Mouse (Mus musculus) natural killer cell, adult 2 months (primary cell): ENCODE results near the gene Elavl3.
"Not testable (repeated sequence)": the region's sequence is repeated elsewhere in the genome, so short reads cannot be mapped to it uniquely, and the experiment has no call there.

Experiments used
- DNase-seq, 2 experiments: peaks; one replicate each; pipeline ENCODE4 v3.0.0; 2022; ENCODE audit warnings: low spot score in 2 of 2

Gene Elavl3

GRCm38 (mm10) chr9:22051958-22052254, at the start of gene Elavl3:
TSS of gene Elavl3 (minus strand) at chr9:22052023.
- no peak for DNase-seq

- DNase-seq, result no peak
These were observed 48.1 kb upstream of the Elavl3 start for GRCm38 (mm10) chr9:22099922-22100321.

DNA sequence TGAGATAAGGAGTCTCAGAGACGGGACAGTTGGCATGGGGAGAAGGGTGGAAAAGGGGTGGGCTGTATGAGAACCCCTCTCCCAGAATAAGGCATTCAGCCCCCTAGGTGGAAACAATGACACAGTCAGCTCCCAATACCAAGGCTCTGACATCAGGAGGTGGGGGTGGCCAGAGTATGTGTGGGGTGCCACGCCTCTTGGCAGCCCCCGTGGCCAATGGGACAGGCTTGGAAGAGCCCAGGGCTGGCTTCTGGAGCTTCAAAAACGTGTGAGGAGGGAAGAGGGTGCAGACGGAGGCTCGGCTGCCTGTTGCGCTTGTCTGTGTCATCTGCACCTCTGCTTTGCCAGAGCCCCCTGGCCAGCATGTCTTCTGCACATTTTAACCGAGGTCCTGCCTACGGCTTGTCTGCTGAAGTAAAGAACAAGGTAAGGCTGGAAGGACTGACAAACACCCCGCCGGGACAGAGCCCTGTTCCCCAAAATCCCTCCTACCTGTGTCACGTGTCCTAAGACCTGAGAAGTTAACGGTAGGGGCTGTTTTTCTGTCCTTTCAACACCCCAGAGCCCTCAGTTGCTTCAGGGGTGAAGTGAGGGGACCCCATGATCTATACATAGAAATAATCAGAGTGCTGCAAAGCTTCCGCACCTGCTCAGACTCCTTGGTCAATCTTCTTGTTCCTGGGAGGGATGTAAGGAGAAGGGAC, 47.3 kb upstream of the Elavl3 start, which contains the start of gene Cnn1:
TSS of gene Cnn1 (plus strand) at position 224 of the 704 bp plus-strand sequence.
- DNase-seq, result no peak

DNA sequence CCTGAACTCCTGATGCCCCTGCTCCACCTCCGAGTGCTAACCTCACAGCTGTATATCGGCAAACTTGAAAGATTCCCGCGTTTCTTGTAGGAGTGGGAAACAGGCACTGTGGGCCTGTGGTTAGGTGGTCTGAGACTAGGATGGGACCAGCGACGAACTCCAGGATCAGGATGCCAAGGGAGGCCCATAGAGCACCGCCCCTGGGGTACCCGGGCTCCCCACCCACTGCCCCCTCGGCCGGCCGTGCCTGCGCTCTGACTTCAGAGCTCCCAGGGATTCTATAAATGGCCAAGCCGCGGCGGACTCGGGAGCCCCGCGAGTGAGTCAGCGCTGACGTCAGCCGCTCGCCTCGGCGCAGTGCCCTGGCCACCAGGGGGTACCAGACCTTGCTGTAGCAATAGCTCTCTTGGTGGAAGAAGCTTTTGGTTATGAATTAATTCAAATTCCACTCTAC, 44.1 kb upstream of the Elavl3 start:
- DNase-seq, result peak; percentile 81 to 89

DNA sequence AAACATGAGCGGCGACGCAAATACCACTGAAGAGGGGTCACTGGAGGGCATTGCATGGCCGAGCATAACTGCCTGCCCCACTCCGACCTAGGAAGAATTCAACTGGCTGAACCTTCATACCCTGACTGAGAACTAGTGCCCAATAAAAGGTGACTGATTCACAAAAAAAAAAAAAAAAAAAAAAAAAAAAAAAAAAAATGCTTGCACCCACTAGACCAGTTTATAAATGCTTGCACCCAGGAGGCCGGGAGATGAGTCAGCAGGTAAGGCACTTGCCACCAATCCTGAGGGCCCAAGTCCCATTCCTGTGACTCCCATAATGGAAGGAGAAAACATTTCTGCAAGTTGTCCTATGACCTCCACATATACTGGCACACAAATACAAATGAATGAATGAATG, 40.9 kb upstream of the Elavl3 start:
- no peak for DNase-seq

GRCm38 (mm10) chr9:22089986-22090385, 38.2 kb upstream of the Elavl3 start:
- no peak for DNase-seq

GRCm38 (mm10) chr9:22089281-22089680, 37.5 kb upstream of the Elavl3 start:
- no peak for DNase-seq

GRCm38 (mm10) chr9:22087034-22087618, 35.3 kb upstream of the Elavl3 start:
- no peak for DNase-seq

GRCm38 (mm10) chr9:22086012-22086411, 34.2 kb upstream of the Elavl3 start:
- DNase-seq, result no peak

DNA sequence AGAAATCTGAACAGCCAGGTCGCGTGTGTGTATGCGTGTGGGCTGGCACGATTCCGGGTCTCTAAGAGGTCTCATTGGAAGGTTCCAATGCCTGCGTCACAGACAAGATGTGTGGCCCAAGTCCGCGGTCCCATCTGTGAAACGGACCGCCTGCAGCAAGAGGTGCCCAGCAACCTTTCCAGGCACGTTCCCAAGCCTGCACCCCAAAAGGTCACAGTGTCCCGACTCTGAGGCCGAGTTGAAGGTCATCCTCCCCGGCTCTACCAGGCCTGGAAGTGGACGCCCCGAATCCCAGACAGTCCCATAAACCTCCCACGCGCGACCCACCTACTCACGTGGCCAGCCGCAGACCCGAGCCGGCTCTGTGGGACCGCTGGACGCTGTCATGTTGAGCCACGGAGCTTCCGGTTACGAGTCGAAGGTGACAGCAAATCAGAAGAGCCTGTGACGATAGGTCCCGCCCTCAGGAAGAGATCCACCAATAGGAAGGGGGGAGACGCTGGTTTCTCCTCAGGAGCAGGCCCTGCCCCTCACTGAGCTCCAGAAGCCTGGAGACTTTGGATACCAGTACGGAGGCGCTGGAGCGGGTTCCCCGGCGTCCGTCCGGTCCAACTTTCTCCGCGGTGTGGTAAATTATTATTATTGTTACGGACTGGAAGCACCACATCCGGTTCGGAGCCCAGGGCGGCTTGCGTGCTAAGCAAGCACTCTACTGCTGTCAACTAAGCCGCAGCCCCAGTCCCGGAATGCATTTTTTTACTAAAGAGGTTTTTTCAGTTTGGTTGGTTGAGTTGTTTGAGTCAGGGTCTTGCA, 33.4 kb upstream of the Elavl3 start, which contains the start of gene Ecsit:
TSS of gene Ecsit (minus strand) at position 417 of the 813 bp plus-strand sequence.
- peak; percentile 89 for DNase-seq

GRCm38 (mm10) chr9:22084667-22085021, 32.8 kb upstream of the Elavl3 start:
- no peak for DNase-seq

DNA sequence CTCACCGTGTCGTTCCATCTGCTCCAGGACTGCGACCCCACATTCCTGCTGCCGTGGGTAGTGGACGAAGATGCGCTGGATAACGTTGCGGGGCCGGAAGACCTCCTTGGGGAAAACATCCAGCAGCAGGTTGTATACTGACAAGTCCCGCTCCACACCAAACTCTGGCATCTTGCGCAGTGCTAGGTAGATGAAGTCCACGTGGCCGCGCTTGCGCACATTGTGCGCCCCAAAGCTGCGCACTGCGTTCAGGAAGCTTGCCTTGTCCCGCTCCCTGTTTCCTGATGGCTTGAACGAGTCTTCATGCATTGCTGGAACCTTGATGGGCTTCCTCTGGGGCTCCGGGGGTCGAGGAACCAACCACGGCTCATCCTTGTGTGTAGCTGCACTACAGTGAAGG, 24.4 kb upstream of the Elavl3 start:
- DNase-seq, result no peak

DNA sequence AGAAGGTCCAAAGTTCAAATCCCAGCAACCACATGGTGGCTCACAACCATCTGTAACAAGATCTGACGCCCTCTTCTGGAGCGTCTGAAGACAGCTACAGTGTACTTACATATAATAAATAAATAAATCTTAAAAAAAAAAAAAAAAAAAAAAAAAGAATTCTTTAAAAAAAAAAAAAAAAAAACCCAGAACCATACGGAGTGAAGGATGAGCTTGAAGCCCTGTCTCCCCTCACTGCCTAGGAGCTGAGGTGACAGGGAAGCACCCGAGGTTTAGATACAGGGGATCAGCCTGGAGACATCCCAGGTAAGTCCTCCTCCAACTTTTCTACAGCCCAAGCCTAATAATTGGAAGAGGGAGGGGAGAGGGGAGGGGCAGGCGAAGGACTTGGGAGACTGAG, 24.0 kb upstream of the Elavl3 start:
- DNase-seq, result not testable (repeated sequence)

GRCm38 (mm10) chr9:22072276-22072675, 20.5 kb upstream of the Elavl3 start:
- DNase-seq, result no peak

GRCm38 (mm10) chr9:22070791-22071573, 19.2 kb upstream of the Elavl3 start, which contains the start of the genes Gm49318 and Zfp653:
TSS of gene Gm49318 (minus strand) at chr9:22071259.
TSS of gene Zfp653 (minus strand) at chr9:22071376.
- peak; percentile 92 to 95 for DNase-seq

GRCm38 (mm10) chr9:22069881-22070553, 18.2 kb upstream of the Elavl3 start:
- no peak for DNase-seq

DNA sequence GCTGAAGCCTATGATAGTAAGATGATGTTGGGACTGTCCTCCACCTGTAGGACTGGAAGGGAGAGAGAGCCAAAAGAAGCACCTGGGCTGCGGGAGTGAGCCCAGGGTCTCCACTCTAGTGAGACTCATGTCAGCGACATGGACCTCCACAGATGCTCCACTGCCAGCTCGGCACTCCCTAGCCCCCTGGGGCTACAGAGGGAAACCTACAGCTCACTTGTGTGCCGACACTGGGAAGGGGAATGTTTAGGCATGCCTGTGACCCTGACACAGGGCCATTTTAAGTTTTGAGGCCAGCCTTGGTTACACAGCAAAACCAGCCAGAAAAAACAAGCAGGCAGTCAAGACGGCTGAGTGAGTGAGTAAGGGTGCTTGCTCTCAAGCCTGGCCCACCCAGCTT, 15.4 kb upstream of the Elavl3 start:
- no peak for DNase-seq

- peak; percentile 20 to 56 for DNase-seq
These were observed 14.6 kb upstream of the Elavl3 start for GRCm38 (mm10) chr9:22066433-22066832.

GRCm38 (mm10) chr9:22065642-22066041, 13.8 kb upstream of the Elavl3 start:
- no peak for DNase-seq

DNA sequence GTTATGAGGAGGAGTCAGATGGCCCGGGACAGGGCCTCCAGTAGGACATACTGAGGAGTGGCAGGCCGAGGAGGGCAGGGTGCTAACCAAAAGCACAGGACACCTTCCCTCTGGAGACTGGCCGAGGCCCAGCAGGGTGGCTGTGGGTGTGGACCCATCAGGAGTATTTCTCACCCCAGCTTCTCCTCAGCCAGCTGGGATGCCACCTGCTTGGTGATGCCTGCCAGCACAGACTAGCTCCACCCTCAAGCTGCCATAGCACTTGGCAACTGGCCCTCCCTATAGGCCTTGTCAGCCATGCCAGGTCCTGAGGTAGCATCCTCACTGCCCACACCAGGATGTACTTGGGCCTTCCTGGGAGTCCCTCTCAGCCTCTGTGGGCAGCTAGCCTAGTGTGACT, 12.5 kb upstream of the Elavl3 start:
- no peak for DNase-seq

GRCm38 (mm10) chr9:22061339-22061738, 9.5 kb upstream of the Elavl3 start:
- no peak for DNase-seq
